Mouse (Mus musculus) heart, adult 8-10 months (tissue): Measurements from ENCODE around the gene Stk40. TPM values are rescaled to one million over a fixed set of nuclear protein-coding genes. Genes with fewer than 3 reads are reported as not detected.
A peak's percentile ranks its signal among the peaks of the same experiment; 100 is the strongest.

ENCODE experiments used
- DNase-seq: peaks from one replicate; pipeline ENCODE4 v3.0.0; 2022; ENCODE audit warnings: low spot score
- total RNA-seq, 4 experiments: library from RNA; stranded (reverse); gene quantifications; 2 replicates each; pipeline ENCODE4 v1.2.4; 2022

Gene Stk40
- total RNA-seq, 4 experiments from 2014 or later = 37.8 to 61.9 (median 52.4) TPM

DNA sequence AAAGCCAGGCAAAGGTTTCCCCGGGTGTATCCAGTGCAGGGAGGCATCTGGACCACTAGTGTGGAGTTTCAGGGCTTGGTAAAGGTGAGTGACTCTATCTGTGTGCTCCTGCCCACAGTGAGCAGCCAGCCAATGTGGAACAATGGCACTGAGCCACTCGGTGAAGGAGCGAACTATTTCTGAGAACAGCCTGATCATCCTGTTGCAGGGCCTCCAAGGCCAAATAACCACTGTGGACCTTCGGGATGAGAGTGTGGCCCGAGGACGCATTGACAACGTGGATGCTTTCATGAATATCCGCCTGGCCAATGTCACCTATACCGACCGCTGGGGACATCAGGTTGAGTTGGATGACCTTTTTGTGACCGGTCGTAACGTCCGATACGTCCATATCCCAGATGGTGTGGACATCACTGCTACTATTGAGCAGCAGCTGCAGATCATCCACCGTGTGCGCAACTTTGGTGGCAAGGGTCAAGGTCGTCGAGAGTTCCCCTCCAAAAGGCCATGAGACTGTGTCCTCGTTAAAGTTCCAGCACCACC is 6.0 kb upstream of the Stk40 start:
- DNase-seq = no peak

DNA sequence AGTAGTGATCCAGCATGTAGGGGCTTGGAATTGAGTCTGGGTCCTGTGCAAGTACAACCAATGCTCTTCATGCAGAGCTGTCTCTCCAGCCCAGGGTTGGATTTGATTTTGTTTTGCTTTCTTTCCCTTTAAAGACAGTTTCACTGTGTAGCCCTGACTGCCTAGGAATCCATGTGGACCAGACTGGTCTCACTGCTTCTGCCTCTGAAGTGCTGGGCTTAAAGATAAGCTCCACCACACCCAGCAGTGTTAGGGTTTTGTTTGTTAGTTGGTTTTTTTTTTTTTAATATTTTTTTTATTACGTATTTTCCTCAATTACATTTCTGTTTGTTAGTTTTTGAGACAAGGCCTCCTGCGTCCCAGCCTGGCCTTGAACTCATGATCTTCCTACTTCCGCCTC is 4.4 kb upstream of the Stk40 start:
- DNase-seq = no peak

DNA sequence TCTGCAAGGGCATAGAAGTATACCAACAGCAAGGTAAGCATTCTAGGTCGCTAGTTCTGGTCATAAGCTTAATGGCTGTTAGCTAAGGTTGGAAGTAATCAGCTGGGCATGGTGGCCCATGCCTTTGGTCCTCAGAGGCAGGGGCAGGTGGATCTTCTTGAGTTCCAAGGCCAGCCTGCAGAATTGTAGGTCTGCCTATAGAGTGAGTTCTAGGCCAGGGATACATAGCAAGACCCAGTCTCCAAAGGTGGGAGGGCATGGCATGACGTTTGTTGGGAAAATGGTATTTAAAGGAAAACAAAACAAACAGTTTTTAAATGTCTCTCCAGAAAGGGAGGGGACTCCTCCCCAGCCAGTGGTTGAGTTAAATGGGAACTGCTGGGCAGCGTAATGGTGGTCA is 3.0 kb upstream of the Stk40 start:
- no peak for DNase-seq

DNA sequence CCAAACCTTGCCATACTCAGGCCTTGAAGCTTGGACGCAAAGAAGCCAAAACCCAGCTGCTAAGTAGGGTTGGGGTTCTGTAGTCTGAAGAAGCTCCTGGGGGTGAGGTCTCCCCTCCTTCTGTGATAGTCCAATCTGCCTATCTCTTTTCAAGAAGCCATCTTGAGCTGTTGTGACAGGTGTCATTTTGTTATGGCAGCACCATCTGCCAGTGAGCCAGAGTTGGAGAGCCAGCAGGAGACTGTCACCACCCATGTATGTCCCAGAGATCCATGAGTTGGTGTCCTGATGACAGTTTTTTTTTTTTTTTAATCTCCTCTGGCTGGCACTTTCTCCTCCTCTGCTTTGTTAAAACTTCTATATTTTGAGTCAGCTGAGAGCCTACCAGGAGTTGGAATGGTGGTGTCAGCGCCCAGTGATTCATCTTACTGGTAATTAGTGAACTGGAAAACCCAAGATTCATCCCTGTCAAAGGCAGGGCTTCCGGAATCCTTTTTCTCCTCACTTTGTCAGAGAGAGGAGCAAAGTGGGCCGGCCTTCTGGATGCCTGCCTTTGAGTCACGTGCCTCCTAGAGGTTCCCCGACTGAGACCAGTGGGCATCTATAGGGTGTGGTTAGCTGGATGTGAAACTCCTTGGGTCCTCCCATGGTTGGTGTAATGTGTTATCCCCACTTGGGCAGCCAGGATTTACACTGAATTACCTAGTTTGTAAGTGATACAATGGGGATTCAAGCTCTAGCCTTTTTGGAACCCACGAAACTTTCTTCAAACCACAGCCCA is 1.5 kb upstream of the Stk40 start:
- DNase-seq = no peak

DNA sequence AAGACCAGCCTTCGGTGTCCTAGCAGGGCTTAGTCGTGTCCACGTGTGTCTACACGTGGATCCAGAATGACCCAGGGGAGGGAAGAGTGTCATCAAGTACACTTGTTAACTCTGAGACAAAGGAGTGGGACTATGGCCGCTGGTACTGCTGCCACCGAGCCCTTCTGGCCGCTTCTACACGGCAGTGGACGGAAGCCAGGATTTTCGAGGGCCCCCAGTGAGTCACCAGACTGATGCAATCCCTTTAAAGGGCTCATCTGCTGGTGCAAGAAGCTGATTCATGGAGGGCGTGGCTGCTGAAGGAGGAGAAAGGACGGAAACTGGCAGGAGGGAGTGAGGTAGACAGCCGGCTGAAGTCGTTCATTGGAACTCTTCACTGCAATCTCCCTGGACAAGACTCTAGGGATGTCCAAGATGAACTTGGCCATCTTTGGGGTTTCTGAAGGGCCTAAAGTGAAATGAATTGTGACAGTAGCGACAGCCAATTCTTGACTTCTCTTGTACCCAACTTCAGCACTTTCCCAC is 638 bp upstream of the Stk40 start:
- DNase-seq = peak; percentile 91

DNA sequence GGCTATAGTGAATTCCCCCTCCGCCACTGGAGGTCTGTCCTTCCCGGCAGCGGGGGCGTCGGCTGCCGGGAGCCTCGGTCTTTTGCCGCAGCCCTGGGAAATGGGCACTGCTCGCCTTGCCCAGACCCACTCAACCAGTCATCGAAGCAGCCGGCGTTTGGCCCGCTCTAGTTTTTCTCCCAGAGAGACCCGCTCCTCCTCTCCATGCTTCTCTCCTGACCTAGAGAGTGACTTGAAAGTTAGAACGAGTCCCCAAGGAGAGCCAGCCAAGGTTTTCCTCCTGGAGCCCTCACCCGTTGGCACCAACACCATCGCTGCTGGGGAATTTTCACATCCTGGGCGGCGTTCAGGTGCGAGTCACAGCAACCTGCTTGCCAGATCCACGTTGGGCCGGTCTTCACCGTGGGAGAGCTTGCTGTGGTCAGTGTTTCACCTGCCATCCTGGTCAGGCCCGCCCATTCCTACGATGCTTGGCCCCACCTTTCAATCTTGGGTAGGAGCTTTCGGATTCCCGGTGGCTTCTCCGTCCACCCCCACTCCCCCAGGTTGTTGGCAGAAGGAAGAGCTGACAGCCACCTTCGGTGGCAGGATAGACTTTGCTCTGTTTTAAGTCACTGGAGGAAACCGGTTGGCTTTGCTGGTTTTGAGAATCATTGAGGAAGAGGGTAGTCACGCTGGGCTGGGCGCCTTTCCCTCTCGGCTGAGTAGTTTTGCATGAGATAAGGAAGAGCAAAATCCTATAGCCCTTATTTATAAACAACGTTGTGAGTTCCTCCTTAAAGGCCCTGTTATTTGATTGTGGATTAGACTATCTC is 711 bp downstream of the Stk40 start:
- no peak for DNase-seq

DNA sequence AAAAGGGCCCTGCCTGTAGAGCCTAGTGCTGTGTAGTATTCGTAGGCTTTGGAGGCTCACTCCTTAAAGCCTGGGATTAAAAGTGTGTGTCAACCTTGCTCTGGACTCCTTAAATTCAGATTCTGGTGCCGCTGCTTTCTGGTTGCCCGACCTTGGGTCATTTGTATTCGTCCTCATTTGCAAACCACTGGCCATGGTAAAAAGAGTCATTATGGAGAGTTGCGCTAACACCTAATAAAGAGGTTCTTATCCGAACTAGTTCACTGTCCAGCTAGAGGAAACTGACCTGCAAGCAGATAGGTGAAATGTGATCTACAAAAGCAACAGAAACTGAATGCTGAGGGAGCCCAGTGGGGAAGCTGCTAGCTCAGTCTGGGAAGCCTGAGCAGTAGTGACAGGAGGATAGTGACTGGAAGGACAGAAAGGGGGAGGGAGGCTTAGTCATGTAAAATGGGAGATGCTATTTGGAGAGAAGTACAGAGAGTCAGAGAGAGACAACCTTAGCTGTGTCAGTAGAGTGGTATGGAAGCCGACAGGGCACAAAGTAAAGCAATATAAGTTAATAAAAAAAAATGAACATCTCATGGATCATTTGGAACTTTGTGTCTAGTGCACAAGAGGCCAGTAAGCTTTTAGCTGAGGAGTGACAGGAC is 1.5 kb downstream of the Stk40 start:
- DNase-seq = no peak

DNA sequence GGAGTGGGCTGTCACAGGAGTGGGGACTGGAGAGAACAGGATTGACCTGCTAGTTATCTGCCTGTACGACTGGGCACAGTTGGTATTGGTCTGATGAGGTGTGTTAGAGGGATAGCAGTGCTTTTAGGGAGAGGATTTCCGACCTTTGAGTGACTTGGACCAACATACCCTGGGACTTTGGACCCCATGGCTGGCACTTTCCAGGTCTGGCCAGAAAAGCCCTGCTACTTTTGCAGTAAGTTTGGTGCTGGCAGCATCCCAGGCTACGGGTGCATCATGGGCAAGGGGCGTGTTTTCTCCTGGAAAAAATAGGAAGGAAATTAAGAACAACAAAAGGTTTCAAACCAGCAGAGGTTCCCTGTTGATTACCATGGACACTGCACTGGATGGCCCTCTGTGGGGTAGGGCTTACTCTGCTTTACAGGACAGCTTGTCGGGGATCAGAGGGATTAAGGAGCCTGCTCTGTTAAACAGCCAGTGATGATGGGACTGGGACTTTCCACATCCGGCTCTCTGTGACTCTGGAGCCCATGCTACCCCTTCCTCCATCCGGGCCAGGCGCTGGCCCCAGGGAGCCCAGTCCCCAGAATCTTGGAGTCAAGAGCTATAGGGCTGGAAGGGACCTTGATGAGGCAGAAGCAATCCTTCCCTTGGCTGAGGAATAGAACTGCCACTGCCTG is 4.4 kb downstream of the Stk40 start:
- no peak for DNase-seq

DNA sequence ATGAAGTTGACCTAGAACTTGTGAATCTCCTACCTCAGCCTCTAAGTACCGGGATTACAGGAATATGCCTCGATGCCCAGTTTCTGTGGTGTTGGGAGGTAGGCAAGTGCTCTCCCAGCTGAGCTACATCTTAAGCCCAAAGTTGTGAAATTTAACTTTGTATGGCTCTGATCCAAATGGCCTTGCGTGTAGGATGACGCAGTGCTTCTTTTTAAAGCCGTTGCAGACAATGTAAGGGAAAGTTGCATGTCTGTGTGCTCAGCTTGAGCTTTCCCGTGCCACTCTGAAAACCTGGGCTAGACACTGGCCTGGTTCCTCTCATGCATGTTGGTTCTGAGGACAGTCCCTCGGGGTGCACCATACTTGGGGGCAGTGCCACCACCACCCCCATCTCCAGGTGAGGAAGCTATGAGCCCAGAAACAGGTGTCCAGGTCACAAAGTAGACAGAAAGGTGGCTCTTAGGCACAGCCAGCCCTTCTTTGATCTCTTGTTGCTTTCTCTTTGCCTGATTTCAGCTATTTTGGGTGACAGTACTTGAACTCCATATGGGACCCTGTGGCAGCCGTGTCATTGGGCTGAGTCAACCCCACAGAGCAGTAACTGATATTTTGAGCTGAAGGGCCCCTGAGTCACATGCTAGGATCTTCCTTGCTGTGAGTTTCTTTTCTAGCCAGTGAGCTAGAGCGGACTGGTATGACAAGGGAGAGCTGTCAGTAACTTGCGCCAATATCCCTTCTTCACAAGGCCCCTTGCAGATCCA is 6.0 kb downstream of the Stk40 start:
- no peak for DNase-seq

DNA sequence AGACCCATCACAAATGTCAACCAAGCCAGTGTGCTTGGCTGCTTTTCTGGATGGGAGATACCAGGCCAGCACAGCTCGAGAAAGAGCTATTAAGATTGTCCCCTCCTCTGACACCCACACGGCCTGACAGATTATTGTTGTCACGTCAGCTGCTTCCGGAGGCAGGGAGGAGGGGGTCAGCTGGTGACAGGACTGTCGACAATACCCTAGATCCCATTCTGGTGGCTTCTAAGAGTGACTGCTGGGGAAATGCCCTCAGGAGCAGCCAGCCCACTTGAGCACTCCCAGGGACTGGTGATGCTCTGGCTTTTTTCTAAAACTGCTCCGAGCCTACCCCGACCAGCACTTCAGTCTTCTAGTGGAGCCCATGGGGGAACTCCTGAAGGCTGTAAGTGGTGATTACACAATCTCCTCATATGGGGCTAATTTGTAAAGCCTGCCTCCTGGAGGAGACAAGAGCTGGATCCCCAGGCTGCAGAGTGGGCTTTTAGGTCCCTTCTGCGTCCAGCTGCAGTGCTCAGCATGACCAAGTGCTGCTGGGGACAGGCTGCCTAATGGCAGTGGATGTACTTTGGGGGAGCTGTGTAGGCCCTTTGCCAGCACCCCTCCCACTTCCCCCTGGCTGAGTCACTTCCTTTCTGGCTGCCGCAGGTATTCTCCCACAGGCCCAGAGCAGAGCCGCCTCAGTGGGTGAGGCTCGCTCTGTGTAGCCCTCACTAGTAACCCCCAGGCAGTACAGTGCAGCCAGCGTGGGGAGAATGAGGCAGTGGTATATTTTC is 6.8 kb downstream of the Stk40 start:
- DNase-seq = peak; percentile 92

DNA sequence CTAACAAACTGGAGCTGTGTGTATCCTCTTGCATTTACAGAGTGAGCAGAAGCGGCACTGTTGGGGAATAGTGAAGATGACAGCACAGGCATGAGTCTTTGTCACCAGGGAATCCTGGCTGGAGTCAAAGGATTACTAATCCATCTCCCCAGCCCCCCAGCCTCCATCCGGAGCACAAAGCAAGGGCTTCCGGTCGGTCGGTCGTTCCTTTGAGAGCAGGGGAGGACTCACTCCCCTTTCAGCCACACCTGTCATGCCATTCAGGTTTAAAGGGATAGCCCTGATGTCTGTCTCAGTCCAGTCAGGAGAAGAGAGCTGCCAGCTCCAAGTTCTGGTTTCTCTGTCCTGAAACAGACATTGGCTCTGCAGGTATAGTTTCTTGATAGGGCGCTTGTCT is 7.4 kb downstream of the Stk40 start:
- no peak for DNase-seq

DNA sequence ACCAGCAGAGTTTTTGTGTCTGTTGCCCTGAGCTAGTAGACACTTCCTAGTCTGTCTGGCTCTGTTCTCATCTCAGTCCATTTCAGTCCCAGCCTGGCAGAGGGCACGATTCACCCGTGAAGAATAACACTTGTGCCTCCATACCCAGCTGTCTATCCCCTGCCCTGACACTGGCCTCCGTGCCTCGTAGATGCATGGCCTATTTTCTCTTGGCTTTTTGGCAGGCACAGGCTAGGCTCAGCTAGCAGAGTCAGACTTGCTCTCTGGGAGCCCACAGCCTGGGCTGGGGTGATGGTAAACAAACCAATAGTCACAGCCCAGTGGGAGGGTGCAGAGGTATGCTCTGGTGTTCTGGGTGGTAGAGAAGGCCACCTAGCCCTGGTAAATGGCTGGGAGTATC is 9.5 kb downstream of the Stk40 start:
- DNase-seq = no peak

DNA sequence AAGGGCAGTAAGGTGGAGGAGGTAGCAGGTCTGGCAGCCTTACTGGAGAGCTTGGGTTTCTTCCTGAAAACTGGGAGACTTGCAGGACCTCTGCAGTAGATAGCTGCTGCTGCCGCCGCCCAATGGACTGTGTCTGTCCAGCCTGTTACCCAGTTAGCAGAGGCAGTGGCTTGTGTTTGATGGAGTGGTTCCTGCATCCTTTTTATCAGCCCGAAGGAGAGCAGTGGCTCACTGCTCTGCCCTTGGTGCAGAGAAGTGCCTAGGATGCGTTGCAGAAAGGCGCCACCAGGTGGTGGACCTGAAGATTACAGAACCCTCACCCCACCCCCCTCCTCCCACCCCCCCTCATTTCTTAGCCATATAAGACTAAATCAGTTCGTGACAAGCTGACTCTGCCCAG is 10.2 kb downstream of the Stk40 start:
- peak; percentile 47 for DNase-seq

DNA sequence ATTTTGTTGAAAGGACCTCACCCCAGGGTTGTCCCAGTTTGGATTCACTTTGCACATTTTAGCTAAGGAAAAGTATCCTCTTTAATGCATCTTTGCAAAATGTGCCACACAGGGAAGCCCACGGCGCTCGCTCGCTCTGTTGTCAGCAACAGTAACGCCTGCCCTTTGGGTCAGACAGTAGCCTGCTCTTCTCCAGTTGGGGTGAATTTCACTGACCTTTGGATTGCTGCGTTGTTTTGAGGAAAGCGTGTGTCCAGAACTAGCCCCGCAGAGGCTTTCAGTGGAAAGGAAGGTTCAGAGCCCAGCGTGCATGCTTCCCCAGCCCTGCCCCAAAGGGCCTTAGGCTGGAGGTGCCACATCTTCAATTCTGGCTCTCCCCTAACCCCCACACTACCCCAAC is 11.7 kb downstream of the Stk40 start:
- DNase-seq = no peak

DNA sequence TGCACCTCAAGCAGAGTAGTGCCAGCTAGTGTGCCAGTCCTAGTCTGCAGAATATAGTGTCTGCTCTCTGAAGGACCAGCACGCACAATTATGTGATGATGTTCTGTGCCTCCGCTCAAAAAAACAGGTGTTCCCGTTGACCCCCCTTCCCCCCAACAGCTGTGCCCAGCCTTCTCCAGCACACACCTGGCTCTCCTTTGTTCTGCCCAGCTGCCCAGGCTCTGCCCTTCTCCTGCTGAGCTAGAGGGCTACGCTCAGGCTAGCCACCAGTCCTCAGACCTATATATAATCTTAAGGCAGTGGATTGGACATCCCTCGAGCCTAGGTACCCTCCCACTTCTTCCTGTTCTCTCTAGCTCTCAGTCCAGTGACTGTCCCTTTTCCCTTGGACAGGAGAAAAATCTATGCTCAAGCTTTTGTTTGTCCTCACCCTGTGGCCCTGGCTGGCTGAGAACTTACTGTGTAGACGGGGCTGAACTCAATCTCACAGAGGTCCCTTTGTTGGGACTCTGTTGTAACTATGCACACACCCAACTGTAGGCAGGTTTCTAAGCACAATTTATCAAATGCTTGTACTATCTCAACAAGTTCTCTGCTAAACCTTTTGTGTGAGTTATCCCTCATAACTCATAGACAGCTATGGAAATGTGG is 12.2 kb downstream of the Stk40 start:
- no peak for DNase-seq

DNA sequence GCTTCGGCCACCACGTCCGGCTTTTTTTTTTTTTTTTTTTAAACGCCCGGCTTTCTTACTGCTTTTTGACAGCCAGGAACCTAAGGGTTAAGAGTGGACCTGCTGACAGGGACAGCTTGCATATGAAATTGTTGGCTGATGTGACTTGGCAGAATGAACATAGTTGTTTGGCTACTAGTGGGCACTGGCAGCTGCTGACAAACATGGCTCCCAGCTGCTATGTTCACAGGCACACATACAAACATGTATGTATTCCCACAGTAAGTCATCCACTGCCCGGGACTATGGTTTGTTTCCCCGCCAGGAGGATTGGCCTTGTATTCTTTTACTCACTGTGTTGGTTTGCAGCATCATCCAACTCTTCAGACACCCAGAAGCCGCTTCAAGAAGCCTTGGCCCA is 13.4 kb downstream of the Stk40 start:
- DNase-seq = no peak

DNA sequence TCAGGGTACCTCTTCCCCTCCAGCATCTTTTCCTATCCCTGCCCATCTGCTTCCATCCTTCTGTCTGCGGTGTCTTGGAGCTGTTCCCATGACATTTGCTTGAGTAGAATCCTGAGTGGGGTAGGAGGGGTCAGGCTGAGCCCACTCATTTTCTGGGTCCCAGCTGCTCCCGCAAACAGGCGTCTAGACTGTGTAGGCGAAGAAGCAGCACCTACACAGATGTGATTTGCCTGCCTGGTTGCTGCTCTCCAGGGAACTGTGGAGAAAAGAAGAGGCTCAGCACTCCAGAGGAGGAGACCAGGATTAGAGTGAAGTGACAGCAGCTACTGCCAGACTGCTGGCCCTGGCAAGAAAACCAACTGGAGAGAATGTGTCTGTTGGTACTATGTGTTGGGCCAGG is 14.9 kb downstream of the Stk40 start:
- DNase-seq = no peak

DNA sequence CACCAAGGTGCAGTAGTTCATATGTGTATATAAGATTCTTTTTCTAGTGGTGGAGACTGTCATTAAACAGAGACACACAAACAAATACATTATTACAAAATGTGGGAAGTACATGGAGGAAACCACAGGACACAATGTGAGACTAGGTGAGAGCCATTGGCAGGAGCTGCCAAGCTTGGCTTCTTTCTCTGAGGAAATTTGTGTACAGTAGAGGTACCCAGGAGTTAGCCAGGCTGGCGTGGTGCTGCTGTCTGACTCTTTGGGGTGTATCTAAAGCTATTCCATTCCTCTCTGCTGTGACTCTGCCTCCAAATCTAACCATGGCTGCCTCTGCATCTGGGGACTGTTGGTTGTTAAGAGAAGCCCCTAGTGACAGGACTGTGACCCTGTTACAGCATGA is 15.3 kb downstream of the Stk40 start:
- DNase-seq = no peak

DNA sequence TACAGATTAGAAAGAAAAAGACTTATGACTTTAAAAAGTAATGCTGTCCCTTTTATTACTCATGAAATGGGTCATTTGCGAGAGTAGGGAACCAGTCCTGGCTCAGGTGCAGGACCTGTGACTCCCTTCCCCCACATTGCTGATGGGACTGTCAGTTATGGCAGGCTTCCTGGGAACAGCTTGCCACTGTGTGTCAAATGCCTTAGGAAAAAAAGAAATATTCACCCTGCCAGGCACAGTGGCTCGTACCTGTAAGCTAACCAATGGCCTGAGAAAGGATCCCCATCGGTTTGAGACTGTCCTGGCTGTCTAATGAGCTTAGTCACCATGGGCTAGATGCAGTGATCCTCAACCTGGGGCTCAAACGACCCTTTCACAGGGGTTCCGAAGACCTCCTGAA is 16.3 kb downstream of the Stk40 start:
- DNase-seq = no peak

DNA sequence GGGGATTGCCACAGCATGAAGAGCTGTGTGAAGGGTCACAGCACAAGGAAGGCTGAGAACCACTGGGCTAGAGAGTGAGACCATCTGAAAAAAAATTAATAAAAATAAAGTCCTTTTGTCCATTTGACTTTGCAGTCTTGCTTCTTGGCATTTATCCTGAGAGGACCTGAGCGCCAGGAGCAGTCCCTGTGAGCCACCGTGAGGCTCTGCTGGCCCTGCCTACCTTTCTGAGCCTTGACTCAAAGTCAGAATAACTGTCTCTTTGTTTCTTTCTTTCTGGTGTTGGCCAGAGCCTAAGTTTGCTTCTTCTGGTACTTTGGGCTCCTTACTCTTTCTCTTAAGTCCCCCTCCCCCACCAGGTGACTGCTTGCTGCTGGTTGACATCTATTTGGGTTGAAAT is 16.7 kb downstream of the Stk40 start:
- no peak for DNase-seq
